Mouse (Mus musculus) heart, embryonic 12.5 days (tissue): ENCODE data around the gene Clip2. TPM values are rescaled to one million over a fixed set of nuclear protein-coding genes. Genes with fewer than 3 reads are reported as not detected.
A peak's percentile ranks its signal among the peaks of the same experiment; 100 is the strongest.

Experiments used
- ATAC-seq: fragments of 200-750 bp; cut with Nextera tagmentation; 2 replicates; pipeline ENCODE4 v1.8.0; 2017; ENCODE audit warnings: moderate TSS enrichment, moderate library complexity; ENCODE audit not compliant: insufficient number of reproducible peaks, low FRiP score
- H3K27ac ChIP-seq: fragments of 300-500 bp; sonication (generic); 2 replicates; pipeline ENCODE4 v1.5.1; 2016; ENCODE audit warnings: mild to moderate bottlenecking, moderate library complexity; ENCODE audit not compliant: poor library complexity, severe bottlenecking
- H3K27me3 ChIP-seq: fragments of 300-500 bp; sonication (generic); replicated peaks from 2 replicates; pipeline ENCODE4 v1.6.1; 2016; ENCODE audit warnings: mild to moderate bottlenecking, moderate library complexity
- H3K36me3 ChIP-seq: fragments of 300-500 bp; sonication (generic); 2 replicates; pipeline ENCODE4 v1.6.1; 2016; ENCODE audit warnings: mild to moderate bottlenecking, moderate library complexity
- H3K4me1 ChIP-seq: fragments of 300-500 bp; sonication (generic); replicated peaks from 2 replicates; pipeline ENCODE4 v1.6.1; 2016; ENCODE audit warnings: mild to moderate bottlenecking
- H3K4me2 ChIP-seq: fragments of 300-500 bp; sonication (generic); 2 replicates; pipeline ENCODE4 v1.6.1; 2016; ENCODE audit warnings: mild to moderate bottlenecking, moderate library complexity
- H3K4me3 ChIP-seq: fragments of 300-500 bp; sonication (generic); 2 replicates; pipeline ENCODE4 v1.5.1; 2016; ENCODE audit warnings: mild to moderate bottlenecking
- H3K9ac ChIP-seq: fragments of 300-500 bp; sonication (generic); 2 replicates; pipeline ENCODE4 v1.6.1; 2016; ENCODE audit warnings: mild to moderate bottlenecking, moderate library complexity
- H3K9me3 ChIP-seq: fragments of 300-500 bp; sonication (generic); replicated peaks from 2 replicates; pipeline ENCODE4 v1.6.1; 2016; ENCODE audit warnings: mild to moderate bottlenecking, moderate library complexity
- WGBS: fragments of 180-500 bp; shearing (Covaris S2); methylation state at CpG from one replicate; pipeline ENCODE4 v1.1.7; 2016; 5-methylcytosine and 5-hydroxymethylcytosine counted together
- microRNA-seq: library from miRNA; unstranded; fragments of <30 nt; microRNA quantifications from one replicate; pipeline ENCODE4, GENCODE M21; 2017
- polyA plus RNA-seq: library from polyadenylated mRNA; unstranded; fragments of >200 nt; fragmentation: Nextera tagmentation; extraction: Ambion mirVana; gene quantifications from 2 replicates; pipeline ENCODE4 v1.2.1, GENCODE M21; 2016

Gene Clip2
- polyA plus RNA-seq, 1 experiment from 2014 or later = 2.7 TPM

DNA sequence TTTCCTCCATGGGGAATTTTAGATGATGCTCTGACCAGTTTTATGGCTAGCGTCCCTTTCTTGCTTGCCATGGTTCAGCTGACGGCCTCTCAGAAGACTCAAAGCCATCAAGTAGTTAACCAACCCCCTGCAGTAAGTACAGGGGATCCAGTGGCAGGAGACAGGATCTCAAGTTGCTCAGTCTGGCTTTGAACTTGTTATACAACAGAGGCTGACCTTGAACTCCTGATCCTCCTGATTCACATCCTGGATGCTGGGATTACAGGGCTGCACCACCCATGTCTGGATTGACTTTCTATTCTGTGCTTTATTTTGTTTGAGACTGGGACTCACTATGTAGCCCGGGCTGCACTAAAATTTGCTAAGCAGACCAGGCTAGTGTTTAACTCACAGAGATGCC, 110.2 kb downstream of the Clip2 start:
- Histone ChIP-seq H3K27ac (no peak overlapping the region), H3K4me1 (peaks cover 75% of the 10 kb centered on the region), H3K4me2 (no peak overlapping the region), H3K27me3 (no peaks in the 10 kb centered on the region), H3K9me3 (peaks cover 7% of the 10 kb centered on the region), H3K9ac (no peak overlapping the region), H3K4me3 (no peak overlapping the region), H3K36me3 (peaks cover 22% of the 10 kb centered on the region; the same call in 1 of the 2 replicates)
- 84% methylated on average over 3 of the region's 3 CpGs for WGBS
- no peak for ATAC-seq

DNA sequence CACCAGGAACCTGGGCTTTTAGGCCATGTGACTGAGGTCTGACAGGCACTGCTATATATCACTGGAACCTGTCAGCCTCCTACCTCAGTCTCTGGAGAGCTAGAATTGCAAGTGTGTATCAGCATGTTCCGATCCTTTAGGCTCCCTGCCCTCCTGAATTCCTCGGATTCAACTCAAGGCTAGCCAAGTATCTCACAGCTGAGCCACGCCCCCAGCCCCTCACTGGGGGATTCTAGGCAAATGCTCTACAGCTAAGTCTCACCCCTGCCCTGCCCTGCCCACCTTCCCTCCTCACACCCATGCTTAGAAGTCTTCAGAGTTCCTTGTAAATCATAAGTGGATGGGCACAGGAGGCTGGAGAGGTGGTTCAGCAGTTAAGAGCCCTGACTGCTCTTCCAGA, 111.1 kb downstream of the Clip2 start:
- no peak for ATAC-seq
- peak overlapping the region; percentile 84 for H3K27ac ChIP-seq
- H3K9ac ChIP-seq = no peak overlapping the region
- no peaks in the 10 kb centered on the region for H3K27me3 ChIP-seq
- H3K4me3 ChIP-seq = no peak overlapping the region
- WGBS = 38% methylated on average over 3 of the region's 3 CpGs
- H3K4me2 ChIP-seq = peak overlapping the region; percentile 2; the same call in 1 of the 2 replicates
- peaks cover 78% of the 10 kb centered on the region for H3K4me1 ChIP-seq
- peaks cover 7% of the 10 kb centered on the region for H3K9me3 ChIP-seq
- H3K36me3 ChIP-seq = peaks cover 22% of the 10 kb centered on the region; the same call in 1 of the 2 replicates

DNA sequence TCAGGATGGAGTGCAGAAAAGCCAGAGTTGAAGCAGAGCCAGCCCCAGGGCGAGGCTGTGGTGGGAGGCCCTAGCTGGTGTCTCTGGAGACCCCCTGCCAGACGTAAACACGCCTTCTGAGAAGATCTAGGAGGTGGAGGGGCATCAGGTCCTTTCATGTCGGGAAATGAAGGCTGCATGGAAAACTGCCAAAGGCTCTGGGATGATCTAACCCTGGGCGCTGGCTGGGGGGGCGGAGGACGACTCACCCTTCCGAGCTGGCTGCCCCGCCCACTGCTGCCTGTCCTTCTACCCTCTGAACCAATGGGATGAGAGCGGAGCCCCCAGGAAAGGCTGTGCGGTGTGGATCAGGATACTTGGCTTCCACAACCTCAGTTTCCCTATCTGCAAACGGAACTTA, 112.1 kb downstream of the Clip2 start:
- peaks cover 7% of the 10 kb centered on the region for H3K9me3 ChIP-seq
- H3K4me3 ChIP-seq = no peak overlapping the region
- ATAC-seq = peak; percentile 45; the same call in 1 of the 2 replicates
- H3K9ac ChIP-seq = peak overlapping the region; percentile 15; the same call in 1 of the 2 replicates
- peaks cover 76% of the 10 kb centered on the region for H3K4me1 ChIP-seq
- peak overlapping the region; percentile 16; the same call in 1 of the 2 replicates for H3K4me2 ChIP-seq
- peak overlapping the region; percentile 84 for H3K27ac ChIP-seq
- peaks cover 22% of the 10 kb centered on the region; the same call in 1 of the 2 replicates for H3K36me3 ChIP-seq
- H3K27me3 ChIP-seq = no peaks in the 10 kb centered on the region
- 44% methylated on average over 12 of the region's 12 CpGs for WGBS

DNA sequence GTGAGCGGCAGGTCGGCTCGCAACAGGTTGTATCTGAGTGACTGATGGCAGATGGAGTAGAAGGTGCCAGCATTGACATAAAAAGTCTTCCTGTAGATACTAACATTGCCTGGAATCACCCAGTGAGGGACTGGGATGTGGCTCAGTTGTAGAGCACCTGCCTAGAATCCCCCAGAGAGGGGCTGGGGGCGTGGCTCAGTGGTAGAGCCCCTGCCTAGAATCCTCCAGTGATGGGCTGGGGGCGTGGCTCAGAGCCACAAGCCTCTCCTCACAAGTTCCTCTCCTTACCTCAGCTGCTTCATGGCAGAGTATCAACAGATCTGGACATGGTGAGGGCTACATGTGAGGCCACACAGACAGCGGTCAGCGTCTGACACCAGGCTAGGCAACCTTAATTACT, 112.8 kb downstream of the Clip2 start:
- Histone ChIP-seq H3K9ac (no peak overlapping the region), H3K4me2 (peak overlapping the region; percentile 16; the same call in 1 of the 2 replicates), H3K27me3 (no peaks in the 10 kb centered on the region), H3K4me3 (no peak overlapping the region), H3K27ac (peak overlapping the region; percentile 84), H3K4me1 (peaks cover 72% of the 10 kb centered on the region), H3K9me3 (peaks cover 7% of the 10 kb centered on the region), H3K36me3 (peaks cover 21% of the 10 kb centered on the region; the same call in 1 of the 2 replicates)
- 87% methylated on average over 7 of the region's 7 CpGs for WGBS
- no peak for ATAC-seq

Small RNAs within 50 kb of the gene (microRNA-seq; reads per million reads assigned to microRNA genes)
- gene Gm26340 (not detected), gene Mir7228 (not detected)

Other genes with a start within 250 kb of the Clip2 start
- 157 and 165 TPM in 2 replicates for gene Gtf2i, start 237.7 kb downstream of the Clip2 start, polyA plus RNA-seq
- 64.8 and 72.8 TPM in 2 replicates for gene Gtf2ird1, start 95.7 kb downstream of the Clip2 start, polyA plus RNA-seq
- gene Syna, start 7.7 kb upstream of the Clip2 start, polyA plus RNA-seq = not detected in 2 replicates
- gene Rfc2, start 28.9 kb upstream of the Clip2 start, polyA plus RNA-seq = 199 TPM in 2 replicates
- gene Lat2, start 62.6 kb upstream of the Clip2 start, polyA plus RNA-seq = 2.4 and 2.8 TPM in 2 replicates
- gene Eif4h, start 87.1 kb upstream of the Clip2 start, polyA plus RNA-seq = 341 and 342 TPM in 2 replicates
- gene Limk1, start 136.2 kb upstream of the Clip2 start, polyA plus RNA-seq = 3.4 and 4.4 TPM in 2 replicates
- 147 and 150 TPM in 2 replicates for gene Eln, start 194.9 kb upstream of the Clip2 start, polyA plus RNA-seq